Mouse (Mus musculus) liver, embryonic 12.5 days (tissue): ENCODE results near the gene Hectd3. TPM values are rescaled to one million over a fixed set of nuclear protein-coding genes. Genes with fewer than 3 reads are reported as not detected.

ENCODE experiments used
- polyA plus RNA-seq: library from polyadenylated mRNA; unstranded; fragments of >200 nt; fragmentation: Nextera tagmentation; extraction: Ambion mirVana; gene quantifications from 2 replicates; pipeline ENCODE4 v1.2.1, GENCODE M21; 2016

The Hectd3 gene
- polyA plus RNA-seq, 1 experiment from 2014 or later: 11.8 TPM

Other genes with a start within 250 kb of the Hectd3 start
- 20.8 and 22.9 TPM in 2 replicates for gene Toe1, start 187.7 kb upstream of the Hectd3 start, polyA plus RNA-seq
- gene Mutyh, start 187.6 kb upstream of the Hectd3 start, polyA plus RNA-seq: 4.8 and 6.2 TPM in 2 replicates
- gene Hpdl, start 173.6 kb upstream of the Hectd3 start, polyA plus RNA-seq: 0.49 and 0.75 TPM in 2 replicates
- gene Zswim5, start 117.9 kb upstream of the Hectd3 start, polyA plus RNA-seq: 0.10 and 0.15 TPM in 2 replicates
- 547 and 565 TPM in 2 replicates for gene Urod, start 904 bp upstream of the Hectd3 start, polyA plus RNA-seq
- gene Eif2b3, start 24.1 kb downstream of the Hectd3 start, polyA plus RNA-seq: 55.2 and 55.3 TPM in 2 replicates
- gene Ptch2, start 100.8 kb downstream of the Hectd3 start, polyA plus RNA-seq: 1.3 and 1.4 TPM in 2 replicates
- gene Btbd19, start 130.4 kb downstream of the Hectd3 start, polyA plus RNA-seq: 6.4 and 7.1 TPM in 2 replicates
- gene Tctex1d4, start 131.5 kb downstream of the Hectd3 start, polyA plus RNA-seq: not detected in 2 replicates
- 2.2 and 2.8 TPM in 2 replicates for gene Plk3, start 138.6 kb downstream of the Hectd3 start, polyA plus RNA-seq
- gene Rps8, start 160.9 kb downstream of the Hectd3 start, polyA plus RNA-seq: 960 and 969 TPM in 2 replicates
- 45.7 and 47.7 TPM in 2 replicates for gene Kif2c, start 187.3 kb downstream of the Hectd3 start, polyA plus RNA-seq